ENCODE assay signal across 9 mouse cellular contexts in genomic region chr11:33097855-33098254, GRCm38 (mm10). TPM values are rescaled to one million over a fixed set of nuclear protein-coding genes. Genes with fewer than 3 reads are reported as not detected.
A peak's percentile ranks its signal among the peaks of the same experiment; 100 is the strongest.
DNase-seq lines count a peak whose midpoint lies in the region; TF ChIP-seq lines count a peak whose summit lies in the region.
"Had no signal": no experiment of that assay in that cellular context is flagged by ENCODE, and none has a peak within 500 bp of the region (broad histone marks: within the 10 kb centered on the region; RNA-seq: fewer than 3 reads in every experiment).

No protein-coding gene starts in this region.

- intact Hi-C loops in left cerebral cortex, postnatal 10 days (cut with DNase I), result no loop called here

- TF ChIP-seq POLR2A in embryonic fibroblast, embryonic 13.5 days (IDR thresholded peaks at IDR 0.05; ENCODE audit: low read depth, low read length), result no peak

- DNase-seq in cerebellum, adult 11 months, result peak; percentile 11
- no peak for DNase-seq in cerebellum, adult 9-11 months
- peak; percentile 32 to 59 for DNase-seq in left cerebral cortex, adult 18-20 months (ENCODE audit: low spot score in 2 of 2)
- no peak for DNase-seq in left cerebral cortex, postnatal 10 days (ENCODE audit: extremely low spot score in 1 of 2, low spot score in 2 of 2)
- peak; percentile 9 for DNase-seq in adrenal gland, adult 8-10 months
- DNase-seq in lung, postnatal 10 days, result peak; percentile 60
- DNase-seq in right cerebral cortex, adult 18-20 months, result no peak

- TF ChIP-seq CTCF in embryonic fibroblast, embryonic 13.5 days (IDR thresholded peaks at IDR 0.05; ENCODE audit: borderline replicate concordance, insufficient read depth, low read length), result peak; percentile 37; the same call in 1 of the 2 replicates

- 0 out of 2 replicates have a peak, but pooled peaks cover 2% of the 10 kb centered on the region for H3K4me1 ChIP-seq in embryonic fibroblast, embryonic 13.5 days (ENCODE audit: control insufficient read depth, insufficient read depth, low read length)

- H3K27ac ChIP-seq in embryonic fibroblast, embryonic 13.5 days (ENCODE audit: insufficient read depth, low read length), result no peak overlapping the region
- H3K27ac ChIP-seq: neural tube, embryonic 13.5 days had no signal

- H3K4me3 ChIP-seq in embryonic fibroblast, embryonic 13.5 days (ENCODE audit: insufficient read depth, low read length), result no peak overlapping the region
- H3K4me3 ChIP-seq: neural tube, embryonic 13.5 days had no signal

RNA-seq across cellular contexts. Expression of gene Fgf18, which starts 49.3 kb away (rescaled TPM):
- total RNA-seq in left cerebral cortex, adult 18-20 months (2021), result 1 to 10 TPM; 2.9 to 3.4 TPM
- 1 to 10 TPM; 5.8 to 7.0 TPM for total RNA-seq in left cerebral cortex, postnatal 10 days (2021)
- total RNA-seq in adrenal gland, adult 8-10 months (2022), result 1 to 10 TPM in 2 of 4 experiments, under 1 TPM in 2; 0.62 to 3.5 (median 1.5) TPM
- polyA plus RNA-seq in embryonic fibroblast, embryonic 13.5 days (2011; ENCODE audit: insufficient read length, low read depth, missing spikeins), result 0.83 and 8.3 TPM in 2 replicates

Comparison
In these comparisons a context has a peak if more than half of its experiments do, and no peak if none do; other contexts are left out.
1. DNase-seq: peak in cerebellum, adult 11 months (single experiment), left cerebral cortex, adult 18-20 months (2 of 2), adrenal gland, adult 8-10 months (single experiment) and lung, postnatal 10 days (single experiment); none in cerebellum, adult 9-11 months (single experiment), left cerebral cortex, postnatal 10 days (0 of 2) and right cerebral cortex, adult 18-20 months (single experiment).